Mouse (Mus musculus) heart, embryonic 14.5 days (tissue): ENCODE measurements around the gene Lmbr1l. TPM values are rescaled to one million over a fixed set of nuclear protein-coding genes. Genes with fewer than 3 reads are reported as not detected.
"Not testable (repeated sequence)": the region's sequence is repeated elsewhere in the genome, so short reads cannot be mapped to it uniquely, and the experiment has no call there.

ENCODE experiments used
- ATAC-seq: fragments of 200-750 bp; cut with Nextera tagmentation; 2 replicates; pipeline ENCODE4 v1.8.0; 2017; ENCODE audit warnings: low read depth, moderate TSS enrichment; ENCODE audit not compliant: insufficient number of reproducible peaks, insufficient read depth, low FRiP score
- H3K27ac ChIP-seq, 2 experiments: fragments of 200-500 bp in 1 of 2; fragments of 300-500 bp in 1 of 2; sonication (generic) in 1 of 2; replicated peaks in 1 of 2; 2 replicates each; pipeline ENCODE4 v1.5.1; 2012 to 2014; ENCODE audit warnings: low read depth in 2 of 2, low read length in 2 of 2, control low read depth in 1 of 2, mild to moderate bottlenecking in 1 of 2, mixed read lengths in 1 of 2; ENCODE audit not compliant: control insufficient read depth in 1 of 2, insufficient read depth in 1 of 2
- H3K27me3 ChIP-seq: fragments of 300-500 bp; sonication (generic); 2 replicates; pipeline ENCODE4 v1.6.1; 2014; ENCODE audit warnings: mild to moderate bottlenecking, low read length, control low read depth; ENCODE audit not compliant: control insufficient read depth, insufficient read depth
- H3K36me3 ChIP-seq: fragments of 300-500 bp; sonication (generic); 2 replicates; pipeline ENCODE4 v1.6.1; 2014; ENCODE audit warnings: mild to moderate bottlenecking, control low read depth, low read length, mixed read lengths; ENCODE audit not compliant: control insufficient read depth, insufficient read depth
- H3K4me1 ChIP-seq, 2 experiments: fragments of 200-500 bp in 1 of 2; fragments of 300-500 bp in 1 of 2; sonication (generic) in 1 of 2; 2 replicates each; pipeline ENCODE4 v1.6.1; 2012 to 2014; ENCODE audit warnings: low read length in 2 of 2, control low read depth in 1 of 2, mixed read lengths in 1 of 2; ENCODE audit not compliant: control insufficient read depth in 2 of 2, insufficient read depth in 2 of 2
- H3K4me2 ChIP-seq: fragments of 300-500 bp; sonication (generic); 2 replicates; pipeline ENCODE4 v1.6.1; 2014; ENCODE audit warnings: mild to moderate bottlenecking, low read length
- H3K4me3 ChIP-seq, 2 experiments: fragments of 200-500 bp in 1 of 2; fragments of 300-500 bp in 1 of 2; sonication (generic) in 1 of 2; 2 replicates each; pipeline ENCODE4 v1.5.1; 2012 to 2014; ENCODE audit warnings: low read length in 2 of 2, mild to moderate bottlenecking in 2 of 2, control low read depth in 1 of 2, low read depth in 1 of 2, moderate library complexity in 1 of 2; ENCODE audit not compliant: control insufficient read depth in 1 of 2, insufficient read depth in 1 of 2
- H3K9ac ChIP-seq: fragments of 300-500 bp; sonication (generic); 2 replicates; pipeline ENCODE4 v1.6.1; 2014; ENCODE audit warnings: mild to moderate bottlenecking, low read length
- H3K9me3 ChIP-seq: fragments of 300-500 bp; sonication (generic); 2 replicates; pipeline ENCODE4 v1.6.1; 2016; ENCODE audit warnings: low read length, control low read depth; ENCODE audit not compliant: control insufficient read depth
- WGBS: fragments of 180-500 bp; shearing (Covaris S2); extraction: QIAGEN DNeasy Blood & Tissue Kit; methylation state at CpG from one replicate; pipeline ENCODE4 v1.1.7; 2014; 5-methylcytosine and 5-hydroxymethylcytosine counted together
- polyA plus RNA-seq: library from polyadenylated mRNA; unstranded; fragments of >200 nt; fragmentation: Nextera tagmentation; extraction: Ambion mirVana; gene quantifications from 2 replicates; pipeline ENCODE4 v1.2.1, GENCODE M21; 2014

The Lmbr1l gene
- polyA plus RNA-seq, 1 experiment from 2014 or later = 5.7 TPM

- H3K9me3 ChIP-seq = no peaks in the 10 kb centered on the region
- no peaks in the 10 kb centered on the region for H3K27me3 ChIP-seq
- H3K4me3 ChIP-seq = peak within 1 kb of the TSS; percentile 73 to 90
- peak; percentile 98 for ATAC-seq
- 7% methylated on average over 28 of the region's 28 CpGs for WGBS
- peak within 1 kb of the TSS; percentile 67 for H3K4me2 ChIP-seq
- H3K27ac ChIP-seq = peak within 1 kb of the TSS; percentile 96 to 98
- H3K9ac ChIP-seq = peak within 1 kb of the TSS; percentile 94
- peaks cover 15% of the 10 kb centered on the region for H3K36me3 ChIP-seq
- H3K4me1 ChIP-seq = peaks cover 4 to 14% of the 10 kb centered on the region in 2 experiments; a peak in 2 of 4 replicates
Observed at GRCm38 (mm10) chr15:98953401-98954356, 35.6 kb upstream of the Lmbr1l start, which contains the start of the genes Gm49450 and Tuba1a. Gene Gm49450, minus strand, starts transcription at chr15:98953551. Gene Tuba1a, minus strand, starts transcription at chr15:98953703.

- peak overlapping the region; percentile 73 to 90 for H3K4me3 ChIP-seq
- H3K4me1 ChIP-seq = peaks cover 4 to 14% of the 10 kb centered on the region in 2 experiments; a peak in 2 of 4 replicates
- H3K9ac ChIP-seq = peak overlapping the region; percentile 94
- peak overlapping the region; percentile 67 for H3K4me2 ChIP-seq
- ATAC-seq = peak; percentile 80
- peak overlapping the region; percentile 96 to 98 for H3K27ac ChIP-seq
- peaks cover 15% of the 10 kb centered on the region for H3K36me3 ChIP-seq
- WGBS = under 1% methylated on average over 41 of the region's 41 CpGs
- H3K27me3 ChIP-seq = no peaks in the 10 kb centered on the region
- no peaks in the 10 kb centered on the region for H3K9me3 ChIP-seq
Observed at GRCm38 (mm10) chr15:98952751-98953400, 34.8 kb upstream of the Lmbr1l start.

GRCm38 (mm10) chr15:98952063-98952455, 34.0 kb upstream of the Lmbr1l start:
- H3K9ac ChIP-seq = peak overlapping the region; percentile 94
- H3K4me3 ChIP-seq = peak overlapping the region; percentile 39 to 73
- peaks cover 15% of the 10 kb centered on the region for H3K36me3 ChIP-seq
- 16% methylated on average over 5 of the region's 5 CpGs for WGBS
- peaks cover 4 to 14% of the 10 kb centered on the region in 2 experiments; a peak in 2 of 4 replicates for H3K4me1 ChIP-seq
- H3K27ac ChIP-seq = peak overlapping the region in 1 of 2 experiments; percentile 96; a peak in 1 of 4 replicates
- peak overlapping the region; percentile 67 for H3K4me2 ChIP-seq
- H3K9me3 ChIP-seq = no peaks in the 10 kb centered on the region
- ATAC-seq = no peak
- no peaks in the 10 kb centered on the region for H3K27me3 ChIP-seq

DNA sequence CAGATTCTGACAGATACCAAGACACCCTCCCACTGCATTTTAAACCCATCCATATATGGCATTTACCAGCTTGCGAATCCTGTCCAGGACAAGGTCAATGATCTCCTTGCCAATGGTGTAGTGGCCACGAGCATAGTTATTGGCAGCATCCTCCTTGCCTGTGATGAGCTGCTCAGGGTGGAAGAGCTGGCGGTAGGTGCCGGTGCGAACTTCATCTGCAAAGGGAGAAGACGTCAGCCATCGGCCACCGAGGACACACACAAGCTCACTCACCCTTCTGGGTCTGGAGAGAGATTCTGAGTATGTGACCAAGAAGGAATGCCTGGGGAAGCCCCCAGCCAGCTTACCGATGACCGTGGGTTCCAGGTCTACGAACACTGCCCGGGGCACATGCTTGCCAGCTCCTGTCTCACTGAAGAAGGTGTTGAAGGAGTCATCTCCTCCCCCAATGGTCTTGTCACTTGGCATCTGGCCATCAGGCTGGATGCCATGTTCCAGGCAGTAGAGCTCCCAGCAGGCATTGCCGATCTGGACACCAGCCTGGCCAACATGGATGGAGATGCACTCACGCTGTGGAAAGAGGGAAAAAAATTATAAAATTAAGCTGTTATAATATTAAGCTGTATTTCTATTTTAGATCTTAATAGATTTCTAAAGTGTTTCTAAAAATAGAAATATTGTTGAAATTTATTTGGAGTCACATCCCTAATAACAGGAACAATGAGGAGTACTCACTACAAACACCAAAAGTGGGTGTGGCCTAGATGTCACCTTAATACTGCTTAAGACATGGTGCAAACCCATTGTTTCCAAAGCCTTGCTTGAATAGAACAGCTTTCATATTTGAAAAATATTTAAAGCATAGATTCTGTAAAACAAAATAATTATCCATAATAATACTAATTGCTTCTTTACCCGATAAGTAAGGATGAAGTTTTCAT, 33.4 kb upstream of the Lmbr1l start:
- peaks cover 15% of the 10 kb centered on the region for H3K36me3 ChIP-seq
- 69% methylated on average over 11 of the region's 15 CpGs for WGBS

GRCm38 (mm10) chr15:98949607-98949892, 31.5 kb upstream of the Lmbr1l start:
- 0 out of 2 replicates have a peak, but pooled peaks cover 3% of the 10 kb centered on the region for H3K9me3 ChIP-seq
- no peak for ATAC-seq
- H3K36me3 ChIP-seq = peaks cover 15% of the 10 kb centered on the region
- WGBS = 71% methylated on average over 3 of the region's 3 CpGs
- H3K9ac ChIP-seq = no peak overlapping the region
- H3K4me1 ChIP-seq = peaks cover 2 to 10% of the 10 kb centered on the region in 2 experiments; a peak in 2 of 4 replicates
- no peak overlapping the region for H3K27ac ChIP-seq
- no peak overlapping the region for H3K4me2 ChIP-seq
- H3K27me3 ChIP-seq = no peaks in the 10 kb centered on the region
- H3K4me3 ChIP-seq = no peak overlapping the region

More for the DNA sequence above, 33.4 kb upstream of the Lmbr1l start:
- not testable (repeated sequence) for H3K27ac ChIP-seq, ATAC-seq, H3K27me3 ChIP-seq, H3K9me3 ChIP-seq
- Histone ChIP-seq H3K4me2 (peak overlapping the region; percentile 67), H3K4me1 (peaks cover 4 to 14% of the 10 kb centered on the region in 2 experiments; a peak in 2 of 4 replicates), H3K9ac (peak overlapping the region; percentile 94), H3K4me3 (peak overlapping the region; percentile 39 to 73)

DNA sequence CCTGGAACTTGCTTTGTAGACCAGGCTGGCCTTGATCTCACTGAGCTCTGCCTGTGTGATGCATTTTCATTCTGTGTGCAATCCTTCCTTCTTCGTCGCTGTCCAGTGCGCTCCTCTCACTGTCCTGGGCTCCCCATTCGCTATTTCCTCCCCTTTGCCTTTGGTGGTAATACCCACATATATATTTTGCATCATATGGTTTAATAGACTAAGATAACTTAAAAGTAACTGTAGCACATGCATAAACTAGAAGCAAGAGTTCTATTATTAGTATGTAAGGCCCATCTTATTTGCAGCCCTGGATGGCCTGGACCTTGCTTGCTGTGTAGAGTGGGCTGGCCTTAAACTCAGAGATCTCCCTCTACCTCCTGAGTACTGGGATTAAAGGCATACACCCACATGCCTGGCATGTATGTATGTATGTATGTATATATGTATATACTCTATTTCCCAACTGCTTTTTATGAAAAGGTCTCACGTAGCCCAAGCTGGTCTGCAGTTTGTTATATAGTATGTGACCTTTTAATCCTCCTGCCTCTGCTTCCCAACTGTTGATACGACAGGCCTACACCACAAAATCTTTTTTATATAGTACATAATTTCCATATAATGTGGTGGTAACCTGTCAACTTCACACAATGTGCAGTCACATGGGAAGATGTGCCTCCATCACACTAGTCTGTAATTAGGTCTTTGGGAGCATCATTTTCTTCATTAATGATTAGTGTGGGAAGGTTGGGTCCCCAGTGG, 31.0 kb upstream of the Lmbr1l start:
- Histone ChIP-seq H3K27me3 (no peaks in the 10 kb centered on the region), H3K4me1 (peaks cover 2 to 9% of the 10 kb centered on the region in 2 experiments; a peak in 2 of 4 replicates), H3K9ac (no peak overlapping the region), H3K4me3 (no peak overlapping the region), H3K9me3 (0 out of 2 replicates have a peak, but pooled peaks cover 3% of the 10 kb centered on the region), H3K36me3 (peaks cover 15% of the 10 kb centered on the region), H3K4me2 (no peak overlapping the region), H3K27ac (no peak overlapping the region)
- WGBS = 74% methylated on average over 6 of the region's 6 CpGs
- ATAC-seq = no peak
